Mouse (Mus musculus) forebrain, embryonic 13.5 days (tissue): ENCODE measurements around the gene Ctdsp1. TPM values are rescaled to one million over a fixed set of nuclear protein-coding genes. Genes with fewer than 3 reads are reported as not detected.

Source experiments
- ATAC-seq: fragments of 200-750 bp; cut with Nextera tagmentation; 2 replicates; pipeline ENCODE4 v1.8.0; 2017
- H3K27ac ChIP-seq: fragments of 300-500 bp; sonication (generic); 2 replicates; pipeline ENCODE4 v1.5.1; 2015; ENCODE audit warnings: inconsistent platforms, mild to moderate bottlenecking, moderate library complexity
- H3K27me3 ChIP-seq: fragments of 300-500 bp; sonication (generic); 2 replicates; pipeline ENCODE4 v1.6.1; 2015; ENCODE audit warnings: mild to moderate bottlenecking, inconsistent platforms
- H3K36me3 ChIP-seq: fragments of 300-500 bp; sonication (generic); 2 replicates; pipeline ENCODE4 v1.6.1; 2015; ENCODE audit warnings: mild to moderate bottlenecking, inconsistent platforms; ENCODE audit not compliant: poor library complexity, severe bottlenecking
- H3K4me1 ChIP-seq: fragments of 300-500 bp; sonication (generic); 2 replicates; pipeline ENCODE4 v1.6.1; 2015; ENCODE audit warnings: inconsistent platforms
- H3K4me2 ChIP-seq: fragments of 300-500 bp; sonication (generic); 2 replicates; pipeline ENCODE4 v1.6.1; 2015; ENCODE audit warnings: inconsistent platforms, mild to moderate bottlenecking, moderate library complexity
- H3K4me3 ChIP-seq: fragments of 300-500 bp; sonication (generic); 2 replicates; pipeline ENCODE4 v1.5.1; 2015; ENCODE audit warnings: mild to moderate bottlenecking, inconsistent platforms
- H3K9ac ChIP-seq: fragments of 300-500 bp; sonication (generic); 2 replicates; pipeline ENCODE4 v1.6.1; 2015; ENCODE audit warnings: mild to moderate bottlenecking, inconsistent platforms
- H3K9me3 ChIP-seq: fragments of 300-500 bp; sonication (generic); replicated peaks from 2 replicates; pipeline ENCODE4 v1.6.1; 2016; ENCODE audit warnings: inconsistent platforms
- WGBS: fragments of 180-500 bp; shearing (Covaris S2); methylation state at CpG from one replicate; pipeline ENCODE4 v1.1.7; 2015; 5-methylcytosine and 5-hydroxymethylcytosine counted together
- polyA plus RNA-seq: library from polyadenylated mRNA; unstranded; fragments of >200 nt; fragmentation: Nextera tagmentation; extraction: Ambion mirVana; gene quantifications from 2 replicates; pipeline ENCODE4 v1.2.1, GENCODE M21; 2015

Ctdsp1 gene
- polyA plus RNA-seq, 1 experiment from 2014 or later: 23.6 TPM

DNA sequence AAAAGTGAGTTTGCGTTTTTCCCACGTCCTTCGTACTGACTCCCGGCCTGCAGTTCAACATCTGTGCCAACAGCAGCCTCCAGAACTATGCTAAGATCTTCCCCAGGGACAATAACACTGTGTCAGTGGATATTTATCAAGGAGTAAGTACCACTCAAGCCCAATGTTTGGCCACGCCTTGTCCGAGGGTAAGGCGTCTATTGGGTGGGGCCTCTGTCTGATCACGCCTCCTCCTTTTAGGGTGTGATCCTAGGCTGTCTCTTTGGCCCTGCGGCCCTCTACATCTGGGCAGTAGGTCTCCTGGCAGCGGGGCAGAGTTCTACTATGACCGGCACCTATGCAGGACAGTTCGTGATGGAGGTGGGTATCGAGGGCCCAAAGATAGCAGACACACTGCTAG lies 7.9 kb upstream of the Ctdsp1 start:
- no peak overlapping the region for H3K27ac ChIP-seq
- ATAC-seq: no peak
- no peak overlapping the region for H3K4me3 ChIP-seq
- no peaks in the 10 kb centered on the region for H3K9me3 ChIP-seq
- H3K36me3 ChIP-seq: no peaks in the 10 kb centered on the region
- peaks cover 5% of the 10 kb centered on the region for H3K4me1 ChIP-seq
- H3K4me2 ChIP-seq: no peak overlapping the region
- H3K9ac ChIP-seq: no peak overlapping the region
- 90% methylated on average over 13 of the region's 13 CpGs for WGBS
- H3K27me3 ChIP-seq: no peaks in the 10 kb centered on the region

DNA sequence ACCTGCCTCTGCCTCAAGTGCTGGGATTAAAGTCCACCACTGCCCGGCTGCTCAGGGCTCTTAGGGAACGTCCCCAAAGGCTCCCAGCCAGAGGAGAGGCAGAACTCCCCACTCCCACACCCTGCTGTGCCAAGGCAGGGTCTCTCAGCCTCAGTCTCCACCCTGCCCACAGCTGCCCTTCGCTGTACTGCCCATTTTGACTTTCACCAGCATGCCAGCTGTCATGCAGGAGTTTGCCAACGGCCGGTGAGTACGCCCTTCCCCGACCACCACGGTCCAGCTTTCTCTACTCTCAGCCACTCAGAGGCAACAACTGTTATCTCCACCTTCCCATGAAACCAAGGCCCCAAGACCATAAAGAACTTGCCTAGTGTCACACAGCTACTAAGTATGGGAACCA lies 6.8 kb upstream of the Ctdsp1 start:
- no peak overlapping the region for H3K4me3 ChIP-seq
- 82% methylated on average over 8 of the region's 8 CpGs for WGBS
- ATAC-seq: no peak
- H3K27ac ChIP-seq: no peak overlapping the region
- H3K9me3 ChIP-seq: no peaks in the 10 kb centered on the region
- H3K36me3 ChIP-seq: no peaks in the 10 kb centered on the region
- 0 out of 2 replicates have a peak, but pooled peaks cover 6% of the 10 kb centered on the region for H3K27me3 ChIP-seq
- no peak overlapping the region for H3K4me2 ChIP-seq
- no peak overlapping the region for H3K9ac ChIP-seq
- peaks cover 6% of the 10 kb centered on the region for H3K4me1 ChIP-seq

DNA sequence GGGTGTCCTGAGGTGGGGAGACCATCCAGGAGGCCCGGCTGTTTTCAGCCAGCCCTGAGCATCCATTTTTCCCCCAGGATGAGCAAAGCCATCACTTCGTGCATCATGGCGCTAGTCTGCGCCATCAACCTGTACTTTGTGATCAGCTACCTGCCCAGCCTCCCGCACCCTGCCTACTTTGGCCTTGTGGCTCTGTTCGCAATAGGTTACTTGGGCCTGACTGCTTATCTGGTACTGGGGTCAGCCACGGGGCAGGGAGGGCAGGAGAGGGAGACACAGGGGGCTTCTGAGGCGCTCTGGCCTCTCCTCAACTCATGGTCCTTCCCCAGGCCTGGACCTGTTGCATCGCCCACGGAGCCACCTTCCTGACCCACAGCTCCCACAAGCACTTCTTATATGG lies 6.2 kb upstream of the Ctdsp1 start:
- H3K9ac ChIP-seq: no peak overlapping the region
- H3K4me3 ChIP-seq: no peak overlapping the region
- H3K9me3 ChIP-seq: no peaks in the 10 kb centered on the region
- 0 out of 2 replicates have a peak, but pooled peaks cover 10% of the 10 kb centered on the region for H3K27me3 ChIP-seq
- H3K4me2 ChIP-seq: no peak overlapping the region
- no peak overlapping the region for H3K27ac ChIP-seq
- 88% methylated on average over 10 of the region's 10 CpGs for WGBS
- no peaks in the 10 kb centered on the region for H3K36me3 ChIP-seq
- peaks cover 11% of the 10 kb centered on the region for H3K4me1 ChIP-seq
- no peak for ATAC-seq

DNA sequence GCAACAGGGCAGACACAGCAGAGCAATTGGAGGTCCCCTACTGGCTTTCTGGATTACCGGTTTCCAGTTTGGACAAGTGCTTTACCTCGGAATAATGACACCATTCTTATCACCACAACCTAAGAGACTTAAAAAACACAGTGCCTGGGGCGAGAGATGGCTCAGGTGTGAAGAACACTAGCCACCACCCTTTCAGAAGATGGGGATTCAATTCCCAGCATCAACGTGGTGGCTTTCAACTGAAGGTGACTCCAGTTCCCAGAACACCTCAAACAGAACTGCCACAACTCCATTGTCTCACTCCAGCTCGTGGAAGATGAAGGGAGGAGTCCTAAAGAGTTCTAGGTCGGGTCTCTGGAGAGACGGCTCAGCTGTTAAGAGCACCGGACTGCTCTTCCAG lies 5.8 kb upstream of the Ctdsp1 start:
- ATAC-seq: no peak
- 86% methylated on average over 8 of the region's 8 CpGs for WGBS
- Histone ChIP-seq H3K4me1 (peaks cover 16% of the 10 kb centered on the region), H3K4me2 (no peak overlapping the region), H3K27ac (no peak overlapping the region), H3K4me3 (no peak overlapping the region), H3K36me3 (no peaks in the 10 kb centered on the region), H3K9ac (no peak overlapping the region), H3K27me3 (peaks cover 11% of the 10 kb centered on the region; the same call in 1 of the 2 replicates), H3K9me3 (no peaks in the 10 kb centered on the region)

DNA sequence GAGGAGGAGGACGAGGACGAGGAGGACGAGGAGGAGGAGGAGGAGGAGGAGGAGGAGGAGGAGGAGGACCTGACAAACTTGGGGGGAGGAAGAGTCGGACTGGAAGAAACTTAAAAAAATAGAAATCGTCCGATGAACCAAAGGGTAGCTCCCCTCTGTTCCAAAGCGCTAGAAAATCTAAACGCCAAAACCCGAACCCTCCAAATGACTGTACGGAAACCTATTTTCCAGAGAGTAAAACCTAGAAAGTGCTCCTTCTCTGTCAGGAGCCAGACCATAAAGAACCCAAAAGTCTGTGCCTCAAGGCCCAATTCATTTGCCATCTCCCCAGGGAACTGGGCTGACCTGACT lies 5.0 kb upstream of the Ctdsp1 start:
- WGBS: 57% methylated on average over 7 of the region's 10 CpGs

DNA sequence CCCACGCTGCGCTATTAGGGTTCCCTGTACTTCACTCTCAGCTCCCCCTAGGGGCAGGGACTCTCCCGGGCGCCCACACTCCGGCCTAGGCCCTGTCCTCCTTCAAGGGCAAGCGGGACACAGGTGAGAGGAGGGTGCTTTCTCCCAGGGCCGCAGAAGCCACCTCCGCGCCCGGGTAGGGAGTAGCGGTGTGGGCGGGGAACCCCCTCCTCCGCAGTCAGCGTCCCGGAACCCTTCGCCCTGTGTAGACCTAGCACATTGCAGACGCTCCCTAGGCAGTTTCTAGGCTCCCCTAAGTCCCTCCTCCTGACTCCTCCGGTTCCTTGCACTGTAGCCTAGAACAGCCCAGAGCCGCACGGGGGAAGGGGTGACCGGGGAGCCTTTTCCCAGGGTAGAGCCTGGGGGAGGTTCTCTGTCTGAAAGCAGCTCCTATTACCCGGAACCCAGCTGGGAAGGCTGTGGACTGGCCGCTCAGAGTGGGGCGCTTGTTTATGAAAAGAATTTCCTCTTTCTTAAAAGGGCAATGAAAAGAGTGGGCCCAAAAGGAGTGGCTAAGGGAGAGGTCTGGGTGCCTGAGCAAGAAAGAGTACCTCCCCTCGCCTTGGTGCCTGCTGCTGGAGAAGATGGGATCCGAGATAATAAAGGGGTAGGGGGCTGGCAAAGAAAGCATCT lies 4.5 kb upstream of the Ctdsp1 start:
- H3K4me2 ChIP-seq: peak overlapping the region; percentile 72
- ATAC-seq: peak; percentile 93
- H3K9me3 ChIP-seq: no peaks in the 10 kb centered on the region
- peaks cover 15% of the 10 kb centered on the region; the same call in 1 of the 2 replicates for H3K27me3 ChIP-seq
- H3K36me3 ChIP-seq: no peaks in the 10 kb centered on the region
- WGBS: under 1% methylated on average over 24 of the region's 26 CpGs
- peak overlapping the region; percentile 77 for H3K9ac ChIP-seq
- H3K4me1 ChIP-seq: peaks cover 22% of the 10 kb centered on the region
- peak overlapping the region; percentile 69 for H3K4me3 ChIP-seq
- peak overlapping the region; percentile 93 for H3K27ac ChIP-seq

More for the DNA sequence above, 5.0 kb upstream of the Ctdsp1 start:
- no peak for ATAC-seq
- Histone ChIP-seq H3K27ac (peak overlapping the region; percentile 93), H3K9me3 (no peaks in the 10 kb centered on the region), H3K9ac (peak overlapping the region; percentile 77), H3K27me3 (peaks cover 15% of the 10 kb centered on the region; the same call in 1 of the 2 replicates), H3K36me3 (no peaks in the 10 kb centered on the region), H3K4me1 (peaks cover 22% of the 10 kb centered on the region), H3K4me3 (peak overlapping the region; percentile 69), H3K4me2 (peak overlapping the region; percentile 72)

DNA sequence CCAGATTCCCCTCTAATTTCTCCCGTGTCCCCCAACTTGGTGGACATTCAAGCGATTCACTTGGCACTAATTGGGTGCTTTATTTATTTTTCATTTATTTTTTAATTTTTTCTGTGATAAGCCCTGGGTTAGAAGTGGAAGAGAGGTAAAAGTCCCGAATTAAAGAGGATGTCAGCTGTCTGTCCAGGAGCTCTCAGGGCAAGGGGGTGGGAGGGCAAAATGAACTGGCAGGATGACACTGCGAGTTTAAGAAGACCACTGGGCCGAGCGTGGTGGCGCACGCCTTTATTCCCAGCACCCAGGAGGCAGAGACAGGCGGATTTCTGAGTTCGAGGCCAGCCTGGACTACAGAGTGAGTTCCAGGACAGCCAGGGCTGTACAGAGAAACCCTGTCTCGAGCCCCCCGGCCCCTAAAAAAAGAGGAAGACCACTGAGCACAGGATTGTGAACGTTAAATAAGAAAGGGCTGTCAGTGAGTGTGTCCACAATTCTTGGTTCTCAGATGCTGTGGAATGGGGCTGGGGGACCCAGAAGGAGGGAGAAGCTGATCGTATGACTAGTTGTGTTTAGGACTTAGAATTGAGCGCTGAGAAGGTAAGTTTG lies 3.8 kb upstream of the Ctdsp1 start:
- H3K9ac ChIP-seq: no peak overlapping the region
- peak overlapping the region; percentile 93 for H3K27ac ChIP-seq
- peak overlapping the region; percentile 69 for H3K4me3 ChIP-seq
- ATAC-seq: no peak
- peak overlapping the region; percentile 72 for H3K4me2 ChIP-seq
- peaks cover 15% of the 10 kb centered on the region; the same call in 1 of the 2 replicates for H3K27me3 ChIP-seq
- 45% methylated on average over 15 of the region's 15 CpGs for WGBS
- H3K9me3 ChIP-seq: no peaks in the 10 kb centered on the region
- H3K36me3 ChIP-seq: no peaks in the 10 kb centered on the region
- H3K4me1 ChIP-seq: peaks cover 26% of the 10 kb centered on the region

DNA sequence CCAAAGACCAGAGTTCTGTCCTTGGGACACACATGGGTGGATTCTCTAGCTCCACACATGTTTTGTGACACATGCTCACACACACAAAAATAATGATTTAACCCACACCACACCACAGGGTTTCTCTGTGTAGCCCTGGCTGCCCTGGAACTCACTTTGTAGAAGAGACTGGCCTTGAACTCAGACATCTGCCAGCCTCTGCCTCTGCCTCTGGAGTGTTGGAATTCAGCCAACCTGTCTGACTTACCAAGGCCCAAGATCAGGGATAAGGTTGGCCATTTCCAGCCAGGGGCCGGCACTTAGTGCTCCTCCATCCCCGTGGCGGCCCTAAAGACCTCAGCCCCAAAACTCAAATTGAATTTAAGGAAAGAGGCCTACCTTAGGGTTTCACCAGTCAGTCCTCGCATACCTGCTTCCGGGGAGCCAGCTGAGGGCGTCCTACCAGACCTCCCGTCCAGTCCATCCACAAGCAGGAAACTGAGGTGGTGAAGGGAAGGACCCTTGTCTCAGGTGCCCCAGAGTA lies 2.9 kb upstream of the Ctdsp1 start:
- ATAC-seq: no peak
- Histone ChIP-seq H3K4me2 (no peak overlapping the region), H3K9ac (no peak overlapping the region), H3K36me3 (no peaks in the 10 kb centered on the region), H3K9me3 (no peaks in the 10 kb centered on the region), H3K4me1 (peaks cover 36% of the 10 kb centered on the region), H3K4me3 (no peak overlapping the region), H3K27me3 (peaks cover 15% of the 10 kb centered on the region; the same call in 1 of the 2 replicates), H3K27ac (no peak overlapping the region)
- 71% methylated on average over 7 of the region's 7 CpGs for WGBS

DNA sequence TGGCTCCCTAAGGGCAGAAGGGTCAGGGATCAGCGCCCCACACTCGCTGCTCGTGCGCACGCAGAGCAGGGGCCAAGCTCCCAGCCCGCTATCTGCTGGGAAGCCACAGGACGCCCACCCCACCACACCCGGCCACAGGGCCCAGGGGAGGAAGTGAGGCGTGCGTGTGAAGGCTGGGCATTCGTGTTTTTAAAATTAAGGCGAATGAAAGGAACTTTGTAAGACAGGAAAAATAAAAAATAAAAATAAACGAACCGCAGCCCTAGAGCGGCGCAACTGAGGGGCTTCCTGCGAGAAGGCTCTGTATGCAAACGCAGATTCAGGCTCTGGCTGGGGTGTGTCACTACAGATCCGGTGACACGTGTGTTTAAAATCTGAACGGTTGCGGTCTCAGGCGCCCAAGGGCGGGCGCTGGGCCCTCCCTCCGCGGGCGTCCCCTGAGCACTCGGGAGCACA lies 1.4 kb upstream of the Ctdsp1 start:
- Histone ChIP-seq H3K9me3 (no peaks in the 10 kb centered on the region), H3K4me1 (peaks cover 36% of the 10 kb centered on the region), H3K4me2 (peak overlapping the region; percentile 95), H3K36me3 (peaks cover 12% of the 10 kb centered on the region), H3K4me3 (peak overlapping the region; percentile 3; the same call in 1 of the 2 replicates), H3K27me3 (peaks cover 15% of the 10 kb centered on the region; the same call in 1 of the 2 replicates), H3K9ac (peak overlapping the region; percentile 2; the same call in 1 of the 2 replicates), H3K27ac (no peak overlapping the region)
- 7% methylated on average over 29 of the region's 29 CpGs for WGBS
- ATAC-seq: no peak

DNA sequence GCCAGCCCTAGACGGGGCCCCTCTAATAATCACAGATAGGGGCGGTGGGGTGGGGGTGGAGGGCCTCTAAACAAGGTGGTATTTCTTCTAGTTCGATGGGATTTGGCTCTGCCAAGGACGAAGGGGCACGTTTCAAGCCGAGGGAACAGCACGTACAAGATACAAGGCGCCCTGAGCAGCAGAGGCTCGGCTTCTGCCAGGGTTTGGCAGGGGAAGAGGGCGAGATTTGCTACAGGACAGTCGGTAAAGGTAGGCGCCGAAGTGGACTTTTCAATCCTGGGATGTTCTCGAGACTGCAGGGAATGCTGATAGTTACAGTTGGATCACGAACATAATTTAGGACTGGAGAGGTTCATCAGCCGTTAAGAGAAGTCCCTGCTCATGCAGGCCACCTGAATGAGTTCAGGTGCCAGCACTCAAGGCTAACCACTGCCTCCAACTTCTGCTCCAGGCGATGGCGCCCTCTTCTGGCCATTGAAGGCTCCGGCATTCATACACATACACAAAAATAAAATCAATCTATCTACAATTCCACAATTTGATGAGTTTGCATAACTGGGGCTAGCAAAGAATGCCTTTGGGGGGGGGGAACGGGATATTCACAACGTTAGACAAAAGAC lies 912 bp upstream of the Ctdsp1 start:
- Histone ChIP-seq H3K4me3 (peak overlapping the region; percentile 96), H3K9ac (peak overlapping the region; percentile 2; the same call in 1 of the 2 replicates), H3K9me3 (no peaks in the 10 kb centered on the region), H3K36me3 (peaks cover 17% of the 10 kb centered on the region), H3K4me2 (peak overlapping the region; percentile 95), H3K27ac (no peak overlapping the region), H3K27me3 (peaks cover 15% of the 10 kb centered on the region; the same call in 1 of the 2 replicates), H3K4me1 (peaks cover 36% of the 10 kb centered on the region)
- 5% methylated on average over 21 of the region's 21 CpGs for WGBS
- no peak for ATAC-seq

DNA sequence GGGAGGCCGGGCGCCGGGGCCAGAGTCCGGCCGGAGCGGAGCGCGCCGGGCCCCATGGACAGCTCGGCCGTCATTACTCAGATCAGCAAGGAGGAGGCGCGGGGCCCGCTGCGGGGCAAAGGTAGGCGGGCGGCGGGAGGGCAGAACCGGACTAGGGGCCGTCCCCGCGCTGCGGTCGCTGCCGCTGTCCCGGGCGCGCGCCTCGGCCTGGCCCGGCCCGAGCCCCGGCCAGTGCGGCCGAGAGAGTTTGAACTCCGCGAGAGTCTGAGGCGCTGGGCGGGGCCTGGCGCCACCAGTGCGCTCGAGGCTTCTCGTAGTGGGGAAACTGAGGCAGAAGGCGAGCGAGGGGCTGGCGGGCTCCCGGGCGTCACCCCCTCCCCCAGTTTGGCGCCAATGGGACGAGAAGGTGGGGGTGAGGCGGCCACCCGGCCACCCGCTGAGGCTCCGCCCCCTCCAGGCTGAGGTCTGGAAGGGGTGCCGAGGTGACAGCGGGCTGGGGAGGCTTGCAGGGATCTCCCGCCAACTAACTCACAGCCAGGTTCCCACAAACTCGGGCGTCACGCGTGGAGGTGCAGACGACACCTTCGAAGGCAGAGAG lies 634 bp downstream of the Ctdsp1 start:
- Histone ChIP-seq H3K36me3 (peaks cover 18% of the 10 kb centered on the region), H3K27ac (peak overlapping the region; percentile 85), H3K4me3 (peak overlapping the region; percentile 96), H3K4me1 (peaks cover 36% of the 10 kb centered on the region), H3K9me3 (no peaks in the 10 kb centered on the region), H3K4me2 (peak overlapping the region; percentile 95), H3K9ac (peak overlapping the region; percentile 86), H3K27me3 (peaks cover 15% of the 10 kb centered on the region; the same call in 1 of the 2 replicates)
- ATAC-seq: peak; percentile 41
- WGBS: under 1% methylated on average over 46 of the region's 63 CpGs
